Mouse (Mus musculus): ENCODE results near the gene Dst.

GRCm38 (mm10) chr1:34122905-34123304 is 214.9 kb downstream of the Dst start:
- no peak for TF ChIP-seq MAZ (IDR thresholded peaks at IDR 0.05; ENCODE audit: low read depth, low read length)
- TF ChIP-seq EP300 (IDR thresholded peaks at IDR 0.05; ENCODE audit: low read depth in 1 of 2, low read length in 2 of 2), result no peak
- TF ChIP-seq ETS1 (IDR thresholded peaks at IDR 0.05; ENCODE audit: low read depth, low read length), result no peak
- TF ChIP-seq CTCF (IDR thresholded peaks at IDR 0.05 in 2 of 3, conservative IDR thresholded peaks at IDR 0.05 in 1 of 3; ENCODE audit: control insufficient read depth in 1 of 3, insufficient read depth in 1 of 3, low read depth in 2 of 3, low read length in 3 of 3, poor library complexity in 1 of 3, severe bottlenecking in 1 of 3), result no peak
- TF ChIP-seq SIN3A (IDR thresholded peaks at IDR 0.05; ENCODE audit: low read length), result no peak
- no peak for TF ChIP-seq CHD1 (IDR thresholded peaks at IDR 0.05; ENCODE audit: low read depth, low read length)
- TF ChIP-seq POLR2A (IDR thresholded peaks at IDR 0.05; ENCODE audit: control insufficient read depth in 1 of 2, insufficient read depth in 1 of 2, low read depth in 1 of 2, low read length in 2 of 2, poor library complexity in 1 of 2), result no peak
- no peak for TF ChIP-seq MYC (IDR thresholded peaks at IDR 0.05; ENCODE audit: low read depth, low read length)

Measured in MEL (cell line).